Mouse (Mus musculus) right cerebral cortex, postnatal 14 days (tissue): ENCODE measurements at regions not wholly inside any gene's neighbourhood (a gene's known extent, or its start where the extent isn't known, plus 50 kb on each side); places are given as distances from the start of the nearest gene placed in this dataset.

Source experiments
- DNase-seq: peaks from one replicate; pipeline ENCODE4 v3.0.0; 2022

- DNase-seq: no peak
Measured at GRCm38 (mm10) chr9:103813791-103814190, 52.2 kb upstream of the Tmem108 start.

DNA sequence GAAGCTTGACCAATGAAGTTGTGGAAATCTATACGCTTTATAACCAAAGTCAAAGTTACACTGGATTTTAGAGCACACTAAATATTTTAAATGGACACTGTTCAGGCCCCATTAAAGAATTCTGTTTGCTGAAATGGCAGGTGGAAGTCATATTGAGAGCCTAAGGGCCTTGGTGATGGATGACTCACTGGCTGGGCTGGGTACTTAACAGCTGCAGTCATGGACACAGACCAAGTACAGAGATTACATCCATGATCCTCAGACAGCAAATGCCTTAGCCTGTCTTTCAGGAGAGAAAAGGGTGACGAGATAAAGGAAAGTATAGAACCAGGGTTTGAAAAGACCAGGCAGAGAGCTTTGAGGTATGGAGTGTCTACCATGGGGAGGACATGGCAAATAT, 57.4 kb upstream of the Tmem108 start:
- DNase-seq: no peak

- no peak for DNase-seq
Measured at GRCm38 (mm10) chr9:103821632-103822031, 60.0 kb upstream of the Tmem108 start.

DNA sequence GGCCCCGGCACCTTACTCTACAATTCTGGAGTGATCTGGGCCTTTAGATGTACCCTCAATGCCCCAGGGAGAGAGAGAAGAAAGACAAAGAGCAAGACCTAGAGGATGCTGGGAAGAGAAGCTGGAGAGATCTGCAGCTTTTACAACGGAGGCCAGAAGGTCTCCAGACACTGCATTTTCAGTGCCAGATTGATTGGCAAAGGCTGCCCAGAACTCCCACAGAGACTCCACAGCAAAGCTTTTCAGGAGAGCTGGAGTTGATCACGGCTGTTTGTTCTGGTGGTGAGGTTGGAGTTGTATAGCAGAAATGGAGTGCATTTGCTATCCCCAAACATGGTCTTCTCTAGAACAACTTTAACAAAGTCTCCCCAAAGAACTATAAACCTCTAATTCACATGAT, 61.9 kb upstream of the Tmem108 start:
- DNase-seq: no peak

- DNase-seq: no peak
Measured at GRCm38 (mm10) chr9:103841199-103841598, 79.6 kb upstream of the Tmem108 start.

- no peak for DNase-seq
Measured at GRCm38 (mm10) chr9:103843836-103844235, 82.2 kb upstream of the Tmem108 start.

- no peak for DNase-seq
Measured at GRCm38 (mm10) chr9:103845916-103846457, 84.3 kb upstream of the Tmem108 start.

- DNase-seq: no peak
Measured at GRCm38 (mm10) chr9:103847931-103848330, 86.3 kb upstream of the Tmem108 start.

DNA sequence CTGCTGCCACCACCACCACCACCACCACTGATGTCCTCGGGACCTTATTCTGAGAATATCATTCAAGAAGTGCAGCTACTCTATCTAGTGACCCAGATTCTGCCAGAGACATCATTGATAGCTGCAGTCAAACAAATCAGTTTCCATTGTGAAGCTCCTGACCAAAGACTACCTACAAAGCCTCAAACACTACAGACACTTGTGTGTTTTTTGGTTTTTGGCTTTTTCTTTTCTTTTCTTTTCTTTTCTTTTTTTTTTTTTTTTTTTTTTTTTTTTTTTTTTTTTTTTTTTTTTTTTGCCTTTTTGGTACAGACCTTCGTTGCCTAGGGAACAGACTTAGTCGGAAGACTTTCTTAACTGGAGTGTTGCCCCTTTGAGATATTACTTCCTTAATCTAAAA, 87.4 kb upstream of the Tmem108 start:
- DNase-seq: no peak

DNA sequence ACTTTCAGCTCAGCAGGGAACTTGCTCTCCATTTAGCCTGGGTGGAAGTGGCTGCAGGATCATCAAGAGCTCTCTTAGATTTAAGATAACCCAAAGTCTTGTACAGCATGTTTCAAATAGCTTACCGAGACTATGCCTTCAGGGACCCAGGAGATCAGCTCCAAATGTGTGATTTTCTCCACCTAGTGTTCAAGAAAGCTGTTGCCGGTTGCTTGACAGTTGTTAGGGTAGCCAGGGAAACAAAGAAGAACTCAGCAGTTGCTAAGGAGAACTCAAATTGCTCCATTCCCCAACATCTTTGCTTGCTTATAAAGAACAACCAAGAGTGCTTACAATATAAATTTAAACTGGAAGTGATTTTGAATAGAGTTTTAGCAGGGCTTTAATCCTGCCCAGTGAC, 91.1 kb upstream of the Tmem108 start:
- no peak for DNase-seq

DNA sequence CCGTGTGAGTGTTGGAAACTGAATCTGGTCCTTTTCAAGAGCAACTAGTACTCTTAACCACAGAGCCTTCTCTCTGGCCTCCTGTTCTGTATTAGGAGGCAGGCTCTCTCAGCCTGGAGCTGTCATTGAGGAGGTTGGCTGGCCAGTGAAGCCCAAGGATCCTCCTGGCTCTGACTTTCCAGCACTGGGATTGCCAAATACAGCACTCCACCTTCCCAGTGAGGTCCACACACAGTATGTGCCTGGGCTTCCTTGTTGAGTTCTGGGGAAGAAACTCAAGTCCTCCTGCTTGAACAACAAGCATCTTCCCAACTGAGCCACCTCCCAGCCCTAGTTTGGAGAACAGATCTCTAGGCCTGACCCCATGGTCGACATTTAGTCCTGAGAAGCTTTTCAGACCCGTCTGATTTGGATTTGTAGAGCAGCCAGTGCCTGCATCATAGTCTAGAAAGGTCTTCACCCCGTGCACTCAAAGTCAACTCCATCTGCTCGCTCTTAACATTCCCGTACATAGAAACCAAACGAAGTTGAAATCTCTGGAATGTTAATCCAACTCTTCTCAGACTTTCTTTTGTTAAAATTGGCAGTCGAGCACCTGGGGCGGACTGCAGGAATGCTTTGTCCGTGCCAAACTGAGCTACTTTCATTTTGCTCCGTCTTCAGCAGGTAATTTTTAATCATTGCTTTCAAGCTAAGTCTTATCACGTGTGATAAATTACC, 99.2 kb upstream of the Tmem108 start:
- DNase-seq: no peak

GRCm38 (mm10) chr9:103862493-103862892, 100.9 kb upstream of the Tmem108 start:
- no peak for DNase-seq

DNA sequence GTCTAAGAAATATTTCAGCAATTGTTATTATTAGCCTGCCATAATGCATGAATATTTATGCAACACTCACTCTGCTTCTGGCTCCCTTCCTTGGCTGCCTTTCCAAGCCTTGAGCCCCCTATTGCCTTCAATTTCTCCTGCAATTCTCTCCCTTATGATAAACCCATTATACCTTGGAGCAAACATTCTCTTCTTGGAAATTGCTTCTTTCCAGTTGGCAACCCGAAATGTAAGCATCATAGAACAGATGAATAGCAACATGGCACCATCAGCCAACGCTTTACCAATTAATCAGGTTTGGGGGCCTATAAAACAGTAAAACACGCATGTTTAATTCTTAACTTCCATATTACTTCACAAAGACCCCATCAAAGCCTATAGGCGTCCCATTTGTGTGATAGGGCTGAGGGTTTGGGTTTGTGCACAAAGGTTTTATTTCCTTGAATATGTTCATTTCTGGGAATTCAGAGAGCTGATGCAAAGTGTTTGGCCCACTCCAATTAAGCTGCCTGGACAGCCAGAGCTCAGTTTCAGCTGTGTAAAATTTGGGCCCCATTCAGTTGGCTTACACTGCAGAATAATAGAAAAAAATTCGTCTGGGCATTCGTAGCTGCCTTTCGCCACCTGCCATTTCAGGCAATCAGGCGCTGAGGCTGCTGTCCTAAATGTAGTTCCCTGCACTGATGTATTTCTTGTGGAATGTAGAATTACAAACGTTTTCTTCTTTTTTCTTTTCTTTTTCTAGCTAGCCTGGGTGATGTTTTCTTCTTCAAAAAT, 106.0 kb upstream of the Tmem108 start:
- no peak for DNase-seq

DNA sequence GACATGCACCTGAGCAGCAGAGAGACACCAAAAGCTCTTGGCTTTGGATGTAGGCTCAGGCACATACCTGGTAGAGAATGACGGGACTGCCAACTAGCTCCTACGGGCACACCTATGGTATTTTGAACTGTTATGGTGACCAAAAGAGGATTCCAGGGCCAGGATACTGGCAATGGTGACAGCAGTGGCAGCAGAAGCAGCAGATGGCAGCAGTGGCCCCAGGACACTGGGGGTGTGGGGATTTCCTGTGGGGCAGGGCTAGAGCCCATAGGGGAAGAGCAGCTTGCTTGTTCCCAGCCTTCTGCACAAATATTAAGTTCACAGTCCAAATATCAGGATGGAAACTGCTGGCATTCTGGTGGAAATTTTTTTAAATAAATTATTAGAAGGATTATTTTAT, 107.6 kb upstream of the Tmem108 start:
- no peak for DNase-seq

- no peak for DNase-seq
Measured at GRCm38 (mm10) chr9:103872119-103872518, 110.5 kb upstream of the Tmem108 start.

DNA sequence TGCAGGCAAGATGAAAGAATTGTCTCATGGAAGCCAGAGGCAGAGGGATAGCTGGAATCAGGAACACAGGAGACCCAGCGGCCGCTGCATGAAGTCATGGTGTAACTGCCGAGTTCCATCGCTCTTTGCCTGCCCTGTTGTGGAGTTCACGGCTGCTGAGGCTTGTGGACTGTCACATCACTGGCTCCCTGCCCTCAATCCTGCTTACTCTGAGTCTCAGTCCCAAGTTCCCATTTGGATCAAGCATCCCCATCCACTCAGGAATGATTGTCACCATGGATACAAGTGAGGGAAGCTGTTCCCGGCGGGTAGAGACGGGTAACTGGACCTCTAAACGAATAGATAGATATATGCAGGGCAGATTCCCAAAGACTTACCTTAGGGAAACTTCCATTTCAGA, 112.2 kb upstream of the Tmem108 start:
- no peak for DNase-seq

- no peak for DNase-seq
Measured at GRCm38 (mm10) chr9:103877851-103878250, 116.2 kb upstream of the Tmem108 start.

DNA sequence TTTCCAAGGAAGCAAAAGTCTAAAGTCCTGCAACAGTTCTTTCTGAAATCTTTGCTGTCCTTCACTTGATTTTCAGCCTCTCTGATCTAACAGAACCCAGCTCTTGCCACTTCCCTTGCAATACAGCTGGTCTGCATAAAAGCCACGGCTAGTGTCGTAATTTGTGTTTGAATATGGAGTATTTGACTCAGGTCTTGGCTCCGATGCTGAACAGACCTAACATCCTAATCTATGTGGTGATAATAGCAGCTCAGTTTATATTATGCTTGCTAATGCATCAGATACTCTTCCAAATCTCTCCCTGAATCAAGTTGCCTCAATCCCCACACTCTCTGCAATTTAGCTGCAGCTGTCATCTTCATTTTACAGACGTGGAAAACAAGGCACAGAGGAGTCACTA, 109.5 kb upstream of the Nphp3 start:
- DNase-seq: no peak

DNA sequence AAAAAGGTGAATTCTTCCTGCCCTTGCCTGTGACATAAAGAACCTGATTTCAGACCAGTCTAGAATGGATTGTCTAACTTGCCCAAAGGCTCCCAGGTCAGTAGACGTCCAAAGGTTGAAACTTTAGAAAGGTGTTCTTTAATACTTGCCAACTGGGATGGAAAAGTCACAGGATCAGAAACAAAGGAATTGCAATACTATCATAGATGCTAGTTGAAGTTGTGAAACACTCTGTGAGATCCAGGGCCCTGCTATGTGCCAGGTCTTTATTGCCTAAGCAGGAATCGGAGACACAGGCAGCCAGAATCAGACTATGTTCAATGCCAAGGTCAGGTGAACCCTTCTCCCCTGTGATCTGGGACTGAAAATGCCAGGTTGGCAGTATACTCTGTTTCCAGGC, 108.0 kb upstream of the Nphp3 start:
- DNase-seq: no peak

DNA sequence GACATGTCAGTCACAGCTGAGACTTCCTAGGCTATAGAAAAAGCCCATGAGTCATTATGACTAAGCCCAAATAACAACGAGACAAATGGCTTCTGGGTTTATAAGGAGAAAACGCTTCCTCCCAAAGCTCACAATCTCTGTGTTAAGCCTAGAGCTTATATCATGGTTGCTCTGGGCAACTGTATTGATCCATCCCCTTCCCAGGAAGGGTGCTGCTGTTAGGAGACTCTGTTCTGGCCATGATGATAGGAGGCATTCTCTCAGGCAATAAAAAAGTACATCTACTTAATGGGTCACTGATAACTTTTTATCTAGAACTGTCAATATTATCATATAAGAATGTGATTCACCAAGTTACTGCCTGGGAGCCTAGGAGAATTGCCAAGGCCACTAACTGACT, 103.0 kb upstream of the Nphp3 start:
- DNase-seq: no peak

DNA sequence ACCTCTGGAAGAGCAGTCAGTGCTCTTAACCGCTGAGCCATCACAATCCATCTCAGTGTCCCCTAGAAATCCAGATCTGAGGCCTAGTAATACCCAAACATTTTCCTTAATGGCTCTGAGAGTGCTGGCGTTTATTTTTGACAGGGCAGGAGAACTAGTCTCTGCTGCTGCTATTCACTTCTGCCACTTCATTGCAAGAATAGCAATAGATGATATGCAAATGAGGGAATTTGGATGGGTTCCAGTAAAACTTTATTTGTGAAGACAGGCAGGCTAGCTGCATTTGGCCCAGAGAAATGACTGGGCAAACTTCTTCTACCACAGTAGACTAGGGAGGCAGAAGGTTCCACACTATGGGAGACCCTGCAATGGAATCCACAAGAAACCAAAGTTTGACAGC, 91.0 kb upstream of the Nphp3 start:
- DNase-seq: no peak

DNA sequence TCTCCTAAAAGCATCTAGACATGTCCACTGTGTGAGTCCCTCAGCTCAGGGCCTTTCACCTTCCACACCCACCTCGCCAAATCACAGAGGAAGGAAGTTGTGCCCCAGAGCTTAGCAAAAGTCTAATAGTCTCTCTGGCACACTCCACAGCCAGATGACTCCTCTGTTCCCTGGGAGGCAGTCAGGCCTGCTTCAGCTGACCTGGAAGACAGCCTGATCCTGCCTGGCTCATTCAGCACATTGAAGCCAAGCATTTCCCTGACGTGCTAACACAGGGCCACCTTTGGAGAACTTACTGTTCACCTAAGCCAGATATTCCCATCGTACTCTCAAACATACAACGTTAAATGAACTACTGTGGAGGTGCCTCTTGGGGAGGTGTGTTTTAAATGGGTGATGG, 87.2 kb upstream of the Nphp3 start:
- DNase-seq: no peak

GRCm38 (mm10) chr9:103917771-103918170, 84.6 kb upstream of the Nphp3 start:
- no peak for DNase-seq

DNA sequence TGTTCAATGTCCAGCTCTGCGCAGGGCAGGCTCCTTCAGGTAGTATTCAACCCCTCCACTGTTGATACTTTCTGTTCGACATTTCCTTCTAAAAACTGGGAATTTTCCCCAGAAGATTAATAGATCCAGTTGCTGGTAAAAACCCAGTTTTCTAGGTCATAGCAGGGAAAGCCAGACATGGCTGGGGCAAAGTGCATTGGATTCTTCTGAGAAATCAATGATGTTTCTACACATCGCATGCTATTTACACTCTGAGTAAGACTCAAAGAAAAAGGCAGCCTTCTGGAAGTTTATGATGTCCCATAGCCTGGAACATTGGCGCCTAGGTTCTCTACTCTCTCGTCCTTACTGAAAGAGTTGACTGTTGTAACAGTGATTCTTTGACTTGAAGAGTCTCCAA, 80.0 kb upstream of the Nphp3 start:
- DNase-seq: no peak
